Mouse (Mus musculus): ENCODE data around the gene Clec12b. TPM values are rescaled to one million over a fixed set of nuclear protein-coding genes. Genes with fewer than 3 reads are reported as not detected.
A peak's percentile ranks its signal among the peaks of the same experiment; 100 is the strongest.

Clec12b gene
- polyA plus RNA-seq, 1 experiment from 2014 or later: 0.16 TPM

DNA sequence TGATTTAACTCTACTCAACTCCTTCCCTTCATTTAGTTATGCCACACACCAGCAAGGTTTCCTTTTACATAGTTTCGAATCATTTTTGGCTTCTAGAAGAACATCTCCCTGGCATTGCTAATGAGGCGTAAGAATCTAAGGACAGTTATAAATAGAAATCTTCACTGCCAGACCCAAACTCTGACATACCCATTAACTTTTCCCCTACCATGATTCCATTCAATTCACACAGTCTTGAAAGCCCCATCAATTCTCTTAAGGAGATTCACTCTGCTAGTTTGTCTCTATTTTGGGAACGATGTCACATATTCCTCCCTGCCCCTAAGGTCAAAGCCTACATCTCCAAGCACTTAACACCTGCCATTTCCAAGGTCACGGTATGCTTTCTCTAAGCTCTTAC lies 674 bp downstream of the Clec12b start:
- DNase-seq: no peak
- no peak overlapping the region for H3K9ac ChIP-seq (replicated peaks; ENCODE audit: low read length)
- no peak overlapping the region for H3K4me2 ChIP-seq (ENCODE audit: low read length)
- H3K4me1 ChIP-seq (ENCODE audit: control insufficient read depth, insufficient read depth, low read length): no peaks in the 10 kb centered on the region
- no peaks in the 10 kb centered on the region for H3K27me3 ChIP-seq (ENCODE audit: control insufficient read depth, insufficient read depth, low read length)
- H3K36me3 ChIP-seq (ENCODE audit: control insufficient read depth, insufficient read depth, low read length): no peaks in the 10 kb centered on the region
- ATAC-seq (ENCODE audit: low FRiP score, low TSS enrichment): no peak
- no peaks in the 10 kb centered on the region for H3K9me3 ChIP-seq (ENCODE audit: control insufficient read depth, low read length)
- 77% methylated on average over 4 of the region's 4 CpGs for WGBS
- H3K4me3 ChIP-seq (replicated peaks; ENCODE audit: low read depth, low read length): no peak overlapping the region
- H3K27ac ChIP-seq (replicated peaks; ENCODE audit: low read depth, low read length): no peak overlapping the region

GRCm38 (mm10) chr6:129383466-129383865 lies 2.2 kb downstream of the Clec12b start:
- Histone ChIP-seq H3K4me1 (ENCODE audit: control insufficient read depth, insufficient read depth, low read length) (no peaks in the 10 kb centered on the region), H3K4me2 (ENCODE audit: low read length) (no peak overlapping the region), H3K27ac (replicated peaks; ENCODE audit: low read depth, low read length) (no peak overlapping the region), H3K27me3 (ENCODE audit: control insufficient read depth, insufficient read depth, low read length) (no peaks in the 10 kb centered on the region), H3K9me3 (ENCODE audit: control insufficient read depth, low read length) (no peaks in the 10 kb centered on the region), H3K9ac (replicated peaks; ENCODE audit: low read length) (no peak overlapping the region), H3K4me3 (replicated peaks; ENCODE audit: low read depth, low read length) (no peak overlapping the region), H3K36me3 (ENCODE audit: control insufficient read depth, insufficient read depth, low read length) (no peaks in the 10 kb centered on the region)
- WGBS: 94% methylated on average over 3 of the region's 3 CpGs
- DNase-seq (no peak), ATAC-seq (ENCODE audit: low FRiP score, low TSS enrichment) (no peak)

GRCm38 (mm10) chr6:129381736-129382135 lies 3.9 kb downstream of the Clec12b start:
- Histone ChIP-seq H3K4me2 (ENCODE audit: low read length) (no peak overlapping the region), H3K9me3 (ENCODE audit: control insufficient read depth, low read length) (no peaks in the 10 kb centered on the region), H3K36me3 (ENCODE audit: control insufficient read depth, insufficient read depth, low read length) (no peaks in the 10 kb centered on the region), H3K27ac (replicated peaks; ENCODE audit: low read depth, low read length) (no peak overlapping the region), H3K4me3 (replicated peaks; ENCODE audit: low read depth, low read length) (no peak overlapping the region), H3K4me1 (ENCODE audit: control insufficient read depth, insufficient read depth, low read length) (no peaks in the 10 kb centered on the region), H3K27me3 (ENCODE audit: control insufficient read depth, insufficient read depth, low read length) (no peaks in the 10 kb centered on the region), H3K9ac (replicated peaks; ENCODE audit: low read length) (no peak overlapping the region)
- WGBS: 70% methylated on average over 1 of the region's 1 CpGs
- DNase-seq (no peak), ATAC-seq (ENCODE audit: low FRiP score, low TSS enrichment) (no peak)

- 58% methylated on average over 4 of the region's 4 CpGs for WGBS
- no peak overlapping the region for H3K4me3 ChIP-seq (replicated peaks; ENCODE audit: low read depth, low read length)
- DNase-seq (no peak), ATAC-seq (ENCODE audit: low FRiP score, low TSS enrichment) (no peak)
- H3K27me3 ChIP-seq (ENCODE audit: control insufficient read depth, insufficient read depth, low read length): no peaks in the 10 kb centered on the region
- H3K4me2 ChIP-seq (ENCODE audit: low read length): no peak overlapping the region
- H3K27ac ChIP-seq (replicated peaks; ENCODE audit: low read depth, low read length): no peak overlapping the region
- H3K9me3 ChIP-seq (ENCODE audit: control insufficient read depth, low read length): peaks cover 6% of the 10 kb centered on the region; the same call in 1 of the 2 replicates
- H3K4me1 ChIP-seq (ENCODE audit: control insufficient read depth, insufficient read depth, low read length): no peaks in the 10 kb centered on the region
- no peak overlapping the region for H3K9ac ChIP-seq (replicated peaks; ENCODE audit: low read length)
- H3K36me3 ChIP-seq (ENCODE audit: control insufficient read depth, insufficient read depth, low read length): no peaks in the 10 kb centered on the region
Measured at GRCm38 (mm10) chr6:129380454-129380853, 5.2 kb downstream of the Clec12b start.

- Histone ChIP-seq H3K27me3 (ENCODE audit: control insufficient read depth, insufficient read depth, low read length) (no peaks in the 10 kb centered on the region), H3K4me1 (ENCODE audit: control insufficient read depth, insufficient read depth, low read length) (no peaks in the 10 kb centered on the region), H3K36me3 (ENCODE audit: control insufficient read depth, insufficient read depth, low read length) (no peaks in the 10 kb centered on the region), H3K4me2 (ENCODE audit: low read length) (no peak overlapping the region), H3K27ac (replicated peaks; ENCODE audit: low read depth, low read length) (no peak overlapping the region), H3K9ac (replicated peaks; ENCODE audit: low read length) (no peak overlapping the region), H3K9me3 (ENCODE audit: control insufficient read depth, low read length) (peaks cover 6% of the 10 kb centered on the region; the same call in 1 of the 2 replicates), H3K4me3 (replicated peaks; ENCODE audit: low read depth, low read length) (no peak overlapping the region)
- ATAC-seq (ENCODE audit: low FRiP score, low TSS enrichment) (no peak), DNase-seq (no peak)
- 87% methylated on average over 2 of the region's 2 CpGs for WGBS
Measured at GRCm38 (mm10) chr6:129374937-129375471, 10.7 kb downstream of the Clec12b start.

DNA sequence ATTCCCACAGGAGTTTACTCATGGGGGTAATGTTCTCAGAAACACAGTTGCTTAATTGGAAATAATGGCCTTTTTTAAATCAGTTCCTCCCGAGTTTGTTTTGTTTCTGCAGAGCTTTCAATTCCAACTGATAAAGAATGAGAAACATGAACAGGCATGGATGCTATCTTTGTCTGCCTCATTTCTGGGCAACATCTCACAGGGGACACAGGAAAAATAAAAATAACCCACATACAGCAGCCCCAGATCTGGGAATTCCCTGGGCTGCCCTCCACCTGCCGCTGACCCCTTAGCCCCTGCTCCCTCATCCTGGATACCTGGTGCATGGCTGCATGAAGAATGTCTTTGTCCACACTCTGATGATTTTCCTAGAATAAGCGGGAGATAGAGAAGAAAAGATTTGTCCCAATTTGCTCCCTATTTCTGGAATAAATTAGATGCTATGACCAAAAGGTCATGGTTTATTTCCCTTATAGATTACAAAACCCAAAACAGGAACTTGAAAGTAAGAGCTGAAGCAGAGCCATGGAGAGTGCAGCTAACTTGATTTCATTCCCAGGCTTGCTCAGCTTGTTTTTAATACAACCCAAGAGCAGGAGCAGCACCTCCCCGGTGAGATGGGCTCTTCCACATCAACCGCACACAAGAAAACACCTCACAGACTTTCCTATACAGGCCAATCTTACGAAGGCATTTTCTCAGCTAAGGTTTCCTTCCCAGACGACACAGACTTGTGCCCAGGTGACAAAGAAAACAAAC lies 16.1 kb downstream of the Clec12b start:
- DNase-seq (no peak), ATAC-seq (ENCODE audit: low FRiP score, low TSS enrichment) (no peak)
- 78% methylated on average over 7 of the region's 7 CpGs for WGBS
- Histone ChIP-seq H3K4me3 (replicated peaks; ENCODE audit: low read depth, low read length) (no peak overlapping the region), H3K27ac (replicated peaks; ENCODE audit: low read depth, low read length) (no peak overlapping the region), H3K4me2 (ENCODE audit: low read length) (no peak overlapping the region), H3K4me1 (ENCODE audit: control insufficient read depth, insufficient read depth, low read length) (no peaks in the 10 kb centered on the region), H3K36me3 (ENCODE audit: control insufficient read depth, insufficient read depth, low read length) (no peaks in the 10 kb centered on the region), H3K9ac (replicated peaks; ENCODE audit: low read length) (no peak overlapping the region), H3K27me3 (ENCODE audit: control insufficient read depth, insufficient read depth, low read length) (no peaks in the 10 kb centered on the region), H3K9me3 (ENCODE audit: control insufficient read depth, low read length) (no peaks in the 10 kb centered on the region)

GRCm38 (mm10) chr6:129365959-129366359 lies 19.7 kb downstream of the Clec12b start:
- Histone ChIP-seq H3K4me1 (ENCODE audit: control insufficient read depth, insufficient read depth, low read length) (no peaks in the 10 kb centered on the region), H3K27me3 (ENCODE audit: control insufficient read depth, insufficient read depth, low read length) (no peaks in the 10 kb centered on the region), H3K4me3 (replicated peaks; ENCODE audit: low read depth, low read length) (no peak overlapping the region), H3K27ac (replicated peaks; ENCODE audit: low read depth, low read length) (no peak overlapping the region), H3K36me3 (ENCODE audit: control insufficient read depth, insufficient read depth, low read length) (no peaks in the 10 kb centered on the region), H3K4me2 (ENCODE audit: low read length) (no peak overlapping the region), H3K9ac (replicated peaks; ENCODE audit: low read length) (no peak overlapping the region), H3K9me3 (ENCODE audit: control insufficient read depth, low read length) (no peaks in the 10 kb centered on the region)
- DNase-seq: peak; percentile 89
- peak; percentile 67 for ATAC-seq (ENCODE audit: low FRiP score, low TSS enrichment)
- WGBS: 15% methylated on average over 6 of the region's 6 CpGs

GRCm38 (mm10) chr6:129363942-129364341 lies 21.7 kb downstream of the Clec12b start:
- Histone ChIP-seq H3K4me3 (replicated peaks; ENCODE audit: low read depth, low read length) (no peak overlapping the region), H3K27me3 (ENCODE audit: control insufficient read depth, insufficient read depth, low read length) (no peaks in the 10 kb centered on the region), H3K36me3 (ENCODE audit: control insufficient read depth, insufficient read depth, low read length) (no peaks in the 10 kb centered on the region), H3K4me2 (ENCODE audit: low read length) (no peak overlapping the region), H3K9ac (replicated peaks; ENCODE audit: low read length) (no peak overlapping the region), H3K9me3 (ENCODE audit: control insufficient read depth, low read length) (no peaks in the 10 kb centered on the region), H3K4me1 (ENCODE audit: control insufficient read depth, insufficient read depth, low read length) (no peaks in the 10 kb centered on the region), H3K27ac (replicated peaks; ENCODE audit: low read depth, low read length) (no peak overlapping the region)
- DNase-seq: no peak
- ATAC-seq (ENCODE audit: low FRiP score, low TSS enrichment): no peak
- WGBS: 25% methylated on average over 1 of the region's 1 CpGs

- DNase-seq: no peak
- H3K4me3 ChIP-seq (replicated peaks; ENCODE audit: low read depth, low read length): no peak overlapping the region
- 94% methylated on average over 2 of the region's 2 CpGs for WGBS
- H3K27me3 ChIP-seq (ENCODE audit: control insufficient read depth, insufficient read depth, low read length): no peaks in the 10 kb centered on the region
- H3K27ac ChIP-seq (replicated peaks; ENCODE audit: low read depth, low read length): no peak overlapping the region
- H3K4me2 ChIP-seq (ENCODE audit: low read length): no peak overlapping the region
- H3K9me3 ChIP-seq (ENCODE audit: control insufficient read depth, low read length): no peaks in the 10 kb centered on the region
- no peaks in the 10 kb centered on the region for H3K4me1 ChIP-seq (ENCODE audit: control insufficient read depth, insufficient read depth, low read length)
- no peak for ATAC-seq (ENCODE audit: low FRiP score, low TSS enrichment)
- no peaks in the 10 kb centered on the region for H3K36me3 ChIP-seq (ENCODE audit: control insufficient read depth, insufficient read depth, low read length)
- H3K9ac ChIP-seq (replicated peaks; ENCODE audit: low read length): no peak overlapping the region
Measured at GRCm38 (mm10) chr6:129359515-129359914, 26.2 kb downstream of the Clec12b start.
